Mouse (Mus musculus) liver, embryonic 13.5 days (tissue): ENCODE results near the gene Spg11. TPM values are rescaled to one million over a fixed set of nuclear protein-coding genes. Genes with fewer than 3 reads are reported as not detected.

ENCODE experiments used
- ATAC-seq: fragments of 200-750 bp; cut with Nextera tagmentation; 2 replicates; pipeline ENCODE4 v1.8.0; 2017; ENCODE audit warnings: low read depth, mild to moderate bottlenecking, moderate number of reproducible peaks, moderate library complexity
- DNase-seq: peaks from one replicate; pipeline ENCODE4 v3.0.0; 2022
- H3K27ac ChIP-seq: fragments of 300-500 bp; sonication (generic); 2 replicates; pipeline ENCODE4 v1.5.1; 2015; ENCODE audit warnings: moderate library complexity, mild to moderate bottlenecking, inconsistent platforms
- H3K27me3 ChIP-seq: fragments of 300-500 bp; sonication (generic); 2 replicates; pipeline ENCODE4 v1.6.1; 2015; ENCODE audit warnings: mild to moderate bottlenecking, inconsistent platforms
- H3K36me3 ChIP-seq: fragments of 300-500 bp; sonication (generic); 2 replicates; pipeline ENCODE4 v1.6.1; 2015; ENCODE audit warnings: mild to moderate bottlenecking, inconsistent platforms
- H3K4me1 ChIP-seq: fragments of 300-500 bp; sonication (generic); replicated peaks from 2 replicates; pipeline ENCODE4 v1.6.1; 2015; ENCODE audit warnings: inconsistent platforms
- H3K4me2 ChIP-seq: fragments of 300-500 bp; sonication (generic); 2 replicates; pipeline ENCODE4 v1.6.1; 2015; ENCODE audit warnings: inconsistent platforms, mild to moderate bottlenecking, moderate library complexity
- H3K4me3 ChIP-seq: fragments of 300-500 bp; sonication (generic); replicated peaks from 2 replicates; pipeline ENCODE4 v1.5.1; 2015; ENCODE audit warnings: mild to moderate bottlenecking, inconsistent platforms
- H3K9ac ChIP-seq: fragments of 300-500 bp; sonication (generic); 2 replicates; pipeline ENCODE4 v1.6.1; 2015; ENCODE audit warnings: mild to moderate bottlenecking, inconsistent platforms
- H3K9me3 ChIP-seq: fragments of 300-500 bp; sonication (generic); replicated peaks from 2 replicates; pipeline ENCODE4 v1.6.1; 2016; ENCODE audit warnings: inconsistent platforms
- WGBS: fragments of 180-500 bp; shearing (Covaris S2); methylation state at CpG from one replicate; pipeline ENCODE4 v1.1.7; 2015; ENCODE audit not compliant: insufficient replicate concordance; 5-methylcytosine and 5-hydroxymethylcytosine counted together
- polyA plus RNA-seq: library from polyadenylated mRNA; unstranded; fragments of >200 nt; fragmentation: Nextera tagmentation; extraction: Ambion mirVana; gene quantifications from 2 replicates; pipeline ENCODE4 v1.2.1, GENCODE M21; 2015

The Spg11 gene
- polyA plus RNA-seq, result 3.5 and 3.6 TPM in 2 replicates

GRCm38 (mm10) chr2:122117961-122118958, at the start of gene Spg11:
Gene Spg11, minus strand, starts transcription at chr2:122118386.
- peaks cover 11% of the 10 kb centered on the region for H3K36me3 ChIP-seq
- DNase-seq (peak; percentile 96), ATAC-seq (peak; percentile 99)
- H3K9ac ChIP-seq, result peak within 1 kb of the TSS; percentile 94
- 2% methylated on average over 47 of the region's 47 CpGs for WGBS
- H3K4me2 ChIP-seq, result peak within 1 kb of the TSS; percentile 78
- peaks cover 24% of the 10 kb centered on the region for H3K4me1 ChIP-seq
- H3K27me3 ChIP-seq, result no peaks in the 10 kb centered on the region
- peak within 1 kb of the TSS; percentile 92 for H3K4me3 ChIP-seq
- no peaks in the 10 kb centered on the region for H3K9me3 ChIP-seq
- H3K27ac ChIP-seq, result peak within 1 kb of the TSS; percentile 87

- Histone ChIP-seq H3K27me3 (no peaks in the 10 kb centered on the region), H3K4me3 (no peak overlapping the region), H3K4me1 (peaks cover 4% of the 10 kb centered on the region; the same call in 1 of the 2 replicates), H3K4me2 (no peak overlapping the region), H3K9me3 (no peaks in the 10 kb centered on the region), H3K9ac (no peak overlapping the region), H3K27ac (no peak overlapping the region), H3K36me3 (no peaks in the 10 kb centered on the region)
- no peak for DNase-seq
- ATAC-seq, result 0 out of 2 replicates have a peak, but pooled peaks have one; percentile 31
- WGBS, result 74% methylated on average over 11 of the region's 11 CpGs
Measured at GRCm38 (mm10) chr2:122164293-122164692, 46.1 kb upstream of the Spg11 start.

DNA sequence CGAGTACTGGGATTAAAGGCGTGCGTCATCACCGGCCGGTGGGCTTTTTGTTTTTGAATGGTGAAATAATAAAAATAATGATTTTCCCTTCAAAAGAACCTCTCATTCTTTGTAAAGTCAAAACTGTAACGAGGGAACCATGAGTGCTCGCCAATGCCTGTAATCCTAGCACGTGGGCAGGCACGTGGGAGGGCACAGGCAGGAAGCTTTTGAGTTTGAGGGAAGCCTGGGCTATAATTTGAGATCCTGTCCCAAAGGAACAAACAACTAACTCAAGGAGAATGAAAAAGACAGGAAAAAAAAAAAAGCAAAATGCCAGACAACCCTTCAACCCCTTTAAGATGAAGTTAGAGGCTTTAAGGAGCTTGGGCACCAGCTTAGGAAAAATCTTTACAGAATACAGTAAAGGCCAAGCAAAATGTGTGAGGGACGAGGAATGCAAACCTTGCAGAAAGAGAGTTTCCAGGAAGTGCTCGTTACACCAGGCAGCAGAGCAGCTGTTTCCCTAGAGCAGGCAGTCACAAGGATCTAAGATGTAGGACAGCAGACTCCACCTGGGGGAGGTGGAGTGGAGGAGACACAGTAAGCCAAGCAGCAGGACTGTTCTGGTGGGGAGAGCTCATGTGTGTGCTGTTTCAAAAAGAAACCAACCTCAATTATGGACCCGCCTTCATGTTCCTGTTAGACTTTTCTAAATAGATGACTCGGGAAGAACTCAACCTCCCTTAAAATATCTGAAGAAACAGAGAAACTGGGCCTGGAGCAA, 45.4 kb upstream of the Spg11 start:
- Histone ChIP-seq H3K36me3 (no peaks in the 10 kb centered on the region), H3K4me2 (no peak overlapping the region), H3K9me3 (no peaks in the 10 kb centered on the region), H3K27me3 (no peaks in the 10 kb centered on the region), H3K27ac (no peak overlapping the region; the same call in 1 of the 2 replicates), H3K9ac (no peak overlapping the region), H3K4me1 (peaks cover 4% of the 10 kb centered on the region; the same call in 1 of the 2 replicates), H3K4me3 (no peak overlapping the region)
- DNase-seq (no peak), ATAC-seq (no peak)
- WGBS, result 63% methylated on average over 13 of the region's 13 CpGs

DNA sequence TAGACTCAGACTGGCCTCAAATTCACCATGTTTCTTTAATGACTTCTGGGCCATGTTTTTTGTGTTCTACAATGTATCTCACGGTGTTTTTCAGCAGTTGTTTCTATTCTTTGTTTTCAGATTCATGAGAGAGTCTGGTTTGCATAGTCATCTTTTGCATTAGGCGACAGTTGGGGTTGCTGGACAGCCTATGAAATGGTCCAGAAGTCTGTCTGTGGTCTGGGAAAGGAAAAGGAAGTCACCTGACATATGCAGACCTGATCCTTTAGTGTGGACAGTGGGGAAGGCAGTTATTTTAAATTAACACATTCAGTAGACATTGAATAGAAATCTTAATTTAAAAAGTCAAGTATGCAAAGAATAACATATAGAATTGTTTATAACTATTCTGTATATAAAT, 44.3 kb upstream of the Spg11 start:
- ATAC-seq (no peak), DNase-seq (no peak)
- no peak overlapping the region for H3K4me3 ChIP-seq
- no peaks in the 10 kb centered on the region for H3K27me3 ChIP-seq
- no peak overlapping the region for H3K4me2 ChIP-seq
- no peaks in the 10 kb centered on the region for H3K9me3 ChIP-seq
- no peak overlapping the region for H3K27ac ChIP-seq
- no peaks in the 10 kb centered on the region for H3K36me3 ChIP-seq
- no peak overlapping the region for H3K9ac ChIP-seq
- 42% methylated on average over 2 of the region's 2 CpGs for WGBS
- peaks cover 9% of the 10 kb centered on the region; the same call in 1 of the 2 replicates for H3K4me1 ChIP-seq

- no peak for ATAC-seq
- H3K27me3 ChIP-seq, result no peaks in the 10 kb centered on the region
Measured at GRCm38 (mm10) chr2:122161542-122161941, 43.4 kb upstream of the Spg11 start.

DNA sequence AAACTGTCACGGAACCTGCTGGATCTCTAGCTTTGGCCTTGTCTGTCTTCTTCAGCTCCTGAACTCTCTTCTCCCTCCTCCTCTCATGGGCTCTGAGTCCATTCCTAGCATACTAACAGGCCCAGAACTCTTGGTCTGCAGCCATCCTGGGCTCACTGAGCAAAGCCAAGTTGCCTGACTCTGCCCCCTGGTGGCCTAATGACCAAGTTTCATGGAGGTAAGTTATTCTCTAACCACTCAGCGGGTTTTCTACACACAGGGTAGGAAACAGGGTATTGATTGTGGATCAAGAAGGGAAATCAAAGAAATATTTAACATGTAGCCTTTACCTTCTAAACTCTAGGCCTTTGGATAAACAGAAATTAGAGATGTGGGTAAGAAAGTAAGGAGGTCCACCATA, 42.5 kb upstream of the Spg11 start, which contains the start of gene Trim69:
TSS of gene Trim69 (plus strand) at position 21 of the 400 bp plus-strand sequence.
- H3K4me1 ChIP-seq, result peaks cover 21% of the 10 kb centered on the region
- ATAC-seq (peak; percentile 36; the same call in 1 of the 2 replicates), DNase-seq (peak; percentile 63)
- H3K27ac ChIP-seq, result no peak within 1 kb of the TSS
- H3K27me3 ChIP-seq, result no peaks in the 10 kb centered on the region
- no peak within 1 kb of the TSS for H3K4me3 ChIP-seq
- 36% methylated on average over 2 of the region's 2 CpGs for WGBS
- H3K9me3 ChIP-seq, result no peaks in the 10 kb centered on the region
- no peak within 1 kb of the TSS for H3K4me2 ChIP-seq
- no peaks in the 10 kb centered on the region for H3K36me3 ChIP-seq
- H3K9ac ChIP-seq, result no peak within 1 kb of the TSS

More at GRCm38 (mm10) chr2:122161542-122161941, 43.4 kb upstream of the Spg11 start:
- H3K9me3 ChIP-seq, result no peaks in the 10 kb centered on the region
- no peaks in the 10 kb centered on the region for H3K36me3 ChIP-seq
- H3K4me1 ChIP-seq, result peaks cover 14% of the 10 kb centered on the region; the same call in 1 of the 2 replicates
- no peak overlapping the region for H3K27ac ChIP-seq
- no peak overlapping the region for H3K9ac ChIP-seq
- no peak overlapping the region for H3K4me3 ChIP-seq
- WGBS, result 44% methylated on average over 4 of the region's 4 CpGs
- DNase-seq, result no peak
- no peak overlapping the region for H3K4me2 ChIP-seq

- Histone ChIP-seq H3K9me3 (no peaks in the 10 kb centered on the region), H3K27me3 (no peaks in the 10 kb centered on the region), H3K4me1 (peaks cover 31% of the 10 kb centered on the region), H3K36me3 (peaks cover 7% of the 10 kb centered on the region), H3K9ac (no peak overlapping the region), H3K4me2 (no peak overlapping the region), H3K4me3 (no peak overlapping the region), H3K27ac (no peak overlapping the region)
- no peak for DNase-seq
- no peak for ATAC-seq
- WGBS, result 74% methylated on average over 6 of the region's 6 CpGs
Measured at GRCm38 (mm10) chr2:122159667-122160066, 41.5 kb upstream of the Spg11 start.

DNA sequence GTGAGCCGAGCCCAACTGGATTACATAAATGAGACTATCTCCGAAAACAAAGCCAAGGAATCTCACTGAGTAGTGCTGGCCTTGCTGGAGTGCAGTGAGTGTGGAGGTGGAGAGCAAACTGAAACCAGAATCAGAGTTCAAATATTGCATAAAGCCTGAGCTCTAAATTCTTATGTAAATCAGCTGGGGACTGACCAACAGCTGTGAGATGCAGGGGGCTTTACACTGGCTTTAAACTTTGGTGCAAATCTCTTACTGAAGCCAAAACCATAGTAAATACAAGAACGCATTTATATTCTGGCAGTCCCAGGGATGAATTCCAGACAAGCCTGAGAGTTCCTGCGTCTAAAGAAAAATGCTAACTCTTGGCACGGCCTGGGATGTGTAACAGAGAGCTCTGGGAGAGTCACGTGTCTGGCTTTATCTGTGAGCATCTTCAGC, 40.2 kb upstream of the Spg11 start:
- H3K4me3 ChIP-seq, result no peak overlapping the region
- no peaks in the 10 kb centered on the region for H3K27me3 ChIP-seq
- H3K9ac ChIP-seq, result no peak overlapping the region
- DNase-seq (no peak), ATAC-seq (no peak)
- WGBS, result 63% methylated on average over 6 of the region's 6 CpGs
- peaks cover 29% of the 10 kb centered on the region for H3K4me1 ChIP-seq
- no peaks in the 10 kb centered on the region for H3K9me3 ChIP-seq
- no peak overlapping the region for H3K4me2 ChIP-seq
- H3K36me3 ChIP-seq, result peaks cover 14% of the 10 kb centered on the region
- H3K27ac ChIP-seq, result no peak overlapping the region

GRCm38 (mm10) chr2:122157561-122157960, 39.4 kb upstream of the Spg11 start:
- Histone ChIP-seq H3K9ac (no peak overlapping the region), H3K9me3 (no peaks in the 10 kb centered on the region), H3K27ac (no peak overlapping the region), H3K27me3 (no peaks in the 10 kb centered on the region), H3K4me3 (no peak overlapping the region), H3K4me2 (no peak overlapping the region), H3K4me1 (peaks cover 32% of the 10 kb centered on the region), H3K36me3 (peaks cover 21% of the 10 kb centered on the region)
- DNase-seq, result no peak
- no peak for ATAC-seq

DNA sequence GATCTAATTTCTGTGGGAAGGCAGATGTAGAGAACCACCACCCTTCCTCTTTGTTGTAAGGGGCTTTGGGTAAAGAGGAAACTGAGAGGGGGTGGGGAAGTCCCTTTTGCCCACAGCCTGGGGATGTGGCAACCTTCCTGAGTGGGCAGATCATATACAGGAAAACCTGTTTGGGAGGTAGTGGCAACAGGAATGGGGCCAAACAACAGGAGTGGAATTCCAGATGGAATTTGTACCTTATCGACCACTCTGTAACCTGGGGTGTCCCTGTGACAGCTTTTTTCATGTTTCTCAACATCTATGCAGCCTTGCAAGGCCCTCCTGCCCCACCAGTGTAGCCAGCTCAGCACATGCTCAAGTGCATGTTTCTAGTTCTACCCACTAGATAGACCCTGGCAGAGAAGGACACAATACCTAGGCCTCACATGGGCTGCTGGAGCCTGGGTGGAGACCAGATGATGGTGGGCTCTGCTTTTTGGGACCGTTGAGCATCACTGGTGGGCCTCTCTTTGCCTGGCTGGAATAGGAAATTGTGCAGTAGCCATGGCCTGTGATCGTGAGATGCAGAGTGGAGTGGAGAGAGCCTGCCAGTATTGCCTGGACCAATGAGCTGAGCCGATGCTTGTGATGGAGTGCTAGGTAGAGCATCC, 38.0 kb upstream of the Spg11 start:
- peak; percentile 58 for ATAC-seq
- Histone ChIP-seq H3K27ac (peak overlapping the region; percentile 19), H3K9me3 (no peaks in the 10 kb centered on the region), H3K4me2 (no peak overlapping the region), H3K9ac (no peak overlapping the region), H3K27me3 (no peaks in the 10 kb centered on the region), H3K4me1 (peaks cover 38% of the 10 kb centered on the region), H3K4me3 (no peak overlapping the region), H3K36me3 (peaks cover 33% of the 10 kb centered on the region)
- 60% methylated on average over 4 of the region's 4 CpGs for WGBS
- no peak for DNase-seq

DNA sequence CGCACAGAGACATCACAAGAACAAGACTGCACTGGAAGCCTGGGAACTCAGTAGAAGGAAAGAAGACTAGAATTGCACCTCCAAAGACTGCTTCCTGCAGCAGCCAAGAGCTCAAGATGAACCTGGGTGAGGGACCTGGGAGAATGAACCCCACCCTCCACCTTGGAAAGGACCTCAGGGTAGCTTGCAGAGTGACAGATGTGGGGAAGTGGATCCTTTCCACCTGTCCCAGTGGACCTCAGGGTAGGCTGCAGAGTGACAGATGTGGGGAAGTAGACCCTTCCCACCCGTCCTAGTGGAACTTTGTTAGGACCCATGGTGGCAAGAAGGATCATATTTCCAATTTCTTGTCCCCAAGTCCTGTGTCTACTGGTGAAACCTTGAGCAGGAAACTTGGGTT, 37.1 kb upstream of the Spg11 start:
- 57% methylated on average over 2 of the region's 2 CpGs for WGBS
- Histone ChIP-seq H3K27me3 (no peaks in the 10 kb centered on the region), H3K4me2 (no peak overlapping the region), H3K4me1 (peaks cover 42% of the 10 kb centered on the region), H3K4me3 (no peak overlapping the region), H3K27ac (peak overlapping the region; percentile 19), H3K9ac (no peak overlapping the region), H3K9me3 (no peaks in the 10 kb centered on the region), H3K36me3 (peaks cover 42% of the 10 kb centered on the region)
- DNase-seq, result no peak
- ATAC-seq, result no peak
